Mouse (Mus musculus) cortical plate, adult 2 months (tissue): Measurements from ENCODE around the gene Mrpl11.

Experiments used
- CTCF ChIP-seq: fragments of 200-500 bp; IDR thresholded peaks from 2 replicates; pipeline ENCODE4 v1.5.1; 2011; ENCODE audit warnings: mild to moderate bottlenecking, control low read depth, low read length; ENCODE audit not compliant: insufficient read depth; ENCODE audit errors: extremely low read depth
- POLR2A ChIP-seq: fragments of 200-500 bp; IDR thresholded peaks from 2 replicates; pipeline ENCODE4 v1.6.1; 2011; ENCODE audit warnings: mild to moderate bottlenecking, low read length, control low read depth; ENCODE audit not compliant: insufficient read depth; ENCODE audit errors: extremely low read depth

DNA sequence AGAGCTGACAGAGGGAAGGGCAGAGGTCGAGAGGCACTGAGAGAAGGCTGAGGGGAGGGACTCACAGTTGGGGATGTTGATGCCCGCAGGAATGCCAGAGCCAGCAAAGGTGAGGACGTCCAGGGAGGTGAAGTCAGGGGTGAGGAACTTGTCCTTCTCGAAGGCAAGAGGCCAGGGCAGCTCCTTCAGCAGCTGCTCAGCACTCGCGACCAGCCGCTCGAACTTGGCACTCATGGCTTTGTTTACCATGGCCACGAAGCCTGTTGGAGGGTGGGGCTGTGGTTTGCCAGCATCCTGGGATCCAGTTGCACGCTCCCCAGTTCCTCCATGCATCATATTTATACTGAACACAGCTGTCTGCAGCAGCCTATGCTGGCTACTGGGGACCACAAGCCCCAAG, 45.1 kb upstream of the Mrpl11 start:
- TF ChIP-seq CTCF (no peak), POLR2A (no peak)
